Mouse (Mus musculus) kidney, embryonic 15.5 days (tissue): ENCODE data around the gene Psen2. TPM values are rescaled to one million over a fixed set of nuclear protein-coding genes. Genes with fewer than 3 reads are reported as not detected.

Experiments used
- ATAC-seq: fragments of 200-750 bp; cut with Nextera tagmentation; replicated peaks from 2 replicates; pipeline ENCODE4 v1.8.0; 2017; ENCODE audit warnings: moderate TSS enrichment; ENCODE audit not compliant: low FRiP score
- H3K27ac ChIP-seq: fragments of 300-500 bp; sonication (generic); 2 replicates; pipeline ENCODE4 v1.5.1; 2015; ENCODE audit warnings: mild to moderate bottlenecking, inconsistent platforms
- H3K27me3 ChIP-seq: fragments of 300-500 bp; sonication (generic); 2 replicates; pipeline ENCODE4 v1.6.1; 2015; ENCODE audit warnings: inconsistent platforms
- H3K36me3 ChIP-seq: fragments of 300-500 bp; sonication (generic); 2 replicates; pipeline ENCODE4 v1.6.1; 2015; ENCODE audit warnings: inconsistent platforms
- H3K4me1 ChIP-seq: fragments of 300-500 bp; sonication (generic); 2 replicates; pipeline ENCODE4 v1.6.1; 2015; ENCODE audit warnings: inconsistent platforms
- H3K4me2 ChIP-seq: fragments of 300-500 bp; sonication (generic); 2 replicates; pipeline ENCODE4 v1.6.1; 2015; ENCODE audit warnings: moderate library complexity, mild to moderate bottlenecking, inconsistent platforms
- H3K4me3 ChIP-seq: fragments of 300-500 bp; sonication (generic); replicated peaks from 2 replicates; pipeline ENCODE4 v1.5.1; 2015; ENCODE audit warnings: mild to moderate bottlenecking, inconsistent platforms
- H3K9ac ChIP-seq: fragments of 300-500 bp; sonication (generic); 2 replicates; pipeline ENCODE4 v1.6.1; 2015; ENCODE audit warnings: mild to moderate bottlenecking, inconsistent platforms
- H3K9me3 ChIP-seq: fragments of 300-500 bp; sonication (generic); replicated peaks from 2 replicates; pipeline ENCODE4 v1.6.1; 2016; ENCODE audit warnings: inconsistent platforms
- WGBS: fragments of 180-500 bp; shearing (Covaris S2); methylation state at CpG from one replicate; pipeline ENCODE4 v1.1.7; 2015; ENCODE audit warnings: mixed read lengths; 5-methylcytosine and 5-hydroxymethylcytosine counted together
- polyA plus RNA-seq: library from polyadenylated mRNA; unstranded; fragments of >200 nt; fragmentation: Nextera tagmentation; extraction: Ambion mirVana; gene quantifications from 2 replicates; pipeline ENCODE4 v1.2.1, GENCODE M21; 2015

The Psen2 gene
- polyA plus RNA-seq, 1 experiment from 2014 or later = 18.7 TPM

DNA sequence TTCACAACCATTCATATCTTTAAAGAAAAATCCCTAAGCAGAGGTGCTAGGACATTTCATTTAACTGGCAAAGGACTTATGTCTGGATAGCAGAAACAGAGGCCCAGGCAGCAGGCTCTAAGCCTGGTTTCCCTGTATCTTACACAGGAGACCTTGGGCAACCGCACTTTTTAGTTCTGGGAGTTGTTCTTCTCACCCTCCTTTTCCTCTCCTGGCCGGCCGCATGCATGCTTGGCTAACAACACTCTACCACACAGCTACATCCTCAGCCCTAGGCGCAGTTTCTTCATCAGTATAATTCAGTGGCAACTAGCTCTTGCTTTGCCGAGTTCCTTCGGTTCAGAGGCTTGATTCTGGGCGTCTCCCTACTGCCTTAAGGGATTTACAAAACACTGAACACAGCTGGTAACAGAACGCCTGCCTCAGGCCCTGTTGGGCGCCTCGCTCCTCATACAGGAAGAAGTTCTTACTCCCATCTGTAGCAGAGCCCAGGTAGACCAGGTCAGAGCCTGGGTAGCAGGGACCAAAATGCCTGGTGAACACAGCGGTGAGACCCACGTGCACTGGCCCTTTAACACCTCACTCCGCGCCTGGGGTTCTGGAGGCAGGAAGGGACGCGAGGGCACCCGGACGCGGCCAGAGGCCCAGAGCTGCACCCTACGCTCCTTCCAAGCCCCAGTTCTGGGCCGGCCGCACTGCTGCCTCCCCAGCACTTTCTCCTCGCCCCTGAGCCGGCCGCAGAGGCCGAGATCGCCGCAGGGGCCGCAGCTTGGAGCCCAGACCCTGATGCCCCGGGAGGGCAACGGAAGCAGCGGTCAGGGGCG lies 7.7 kb downstream of the Psen2 start:
- H3K4me1 ChIP-seq = peaks cover 28% of the 10 kb centered on the region
- H3K9ac ChIP-seq = peak overlapping the region; percentile 84
- peak overlapping the region; percentile 88 for H3K27ac ChIP-seq
- H3K9me3 ChIP-seq = no peaks in the 10 kb centered on the region
- H3K4me3 ChIP-seq = peak overlapping the region; percentile 94
- ATAC-seq = peak; percentile 74
- 2% methylated on average over 33 of the region's 33 CpGs for WGBS
- H3K27me3 ChIP-seq = no peaks in the 10 kb centered on the region
- peak overlapping the region; percentile 97 for H3K4me2 ChIP-seq
- H3K36me3 ChIP-seq = no peaks in the 10 kb centered on the region

- WGBS = 89% methylated on average over 5 of the region's 5 CpGs
Measured at GRCm38 (mm10) chr1:180254316-180254715, 8.9 kb downstream of the Psen2 start.

DNA sequence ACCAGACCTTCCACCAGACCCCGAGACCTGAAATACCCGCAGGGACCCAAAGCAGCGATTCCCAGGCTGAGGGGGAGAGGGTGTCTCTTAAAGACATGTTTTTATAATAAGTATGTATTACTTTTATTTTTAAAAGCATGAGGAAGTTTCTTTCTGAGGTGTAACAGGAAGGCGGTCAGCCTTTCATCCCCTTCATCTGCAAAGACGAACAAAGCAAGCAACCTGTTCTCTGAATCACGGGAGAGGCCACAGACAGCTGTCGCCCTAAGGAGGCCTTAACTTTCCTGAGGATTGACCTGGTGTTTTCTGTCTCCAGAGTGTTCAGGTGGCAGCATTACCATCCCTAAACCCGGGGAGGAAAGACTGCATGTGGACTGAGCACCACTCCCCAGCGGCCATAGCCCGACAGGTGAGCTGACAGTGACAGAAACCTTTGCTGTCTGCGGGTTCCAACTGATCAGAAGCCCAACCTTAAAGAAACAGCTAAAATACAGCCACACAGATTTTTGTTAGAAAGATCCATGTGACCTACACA lies 10.5 kb downstream of the Psen2 start:
- H3K36me3 ChIP-seq = no peaks in the 10 kb centered on the region
- no peak overlapping the region for H3K27ac ChIP-seq
- WGBS = 85% methylated on average over 11 of the region's 11 CpGs
- no peak overlapping the region for H3K4me3 ChIP-seq
- ATAC-seq = no peak
- H3K4me1 ChIP-seq = peaks cover 39% of the 10 kb centered on the region
- H3K27me3 ChIP-seq = no peaks in the 10 kb centered on the region
- no peak overlapping the region for H3K9ac ChIP-seq
- H3K4me2 ChIP-seq = no peak overlapping the region
- H3K9me3 ChIP-seq = no peaks in the 10 kb centered on the region

More at GRCm38 (mm10) chr1:180254316-180254715, 8.9 kb downstream of the Psen2 start:
- Histone ChIP-seq H3K4me2 (no peak overlapping the region), H3K9me3 (no peaks in the 10 kb centered on the region), H3K27ac (no peak overlapping the region), H3K27me3 (no peaks in the 10 kb centered on the region), H3K36me3 (no peaks in the 10 kb centered on the region), H3K9ac (no peak overlapping the region), H3K4me1 (peaks cover 39% of the 10 kb centered on the region), H3K4me3 (no peak overlapping the region)
- ATAC-seq = no peak

GRCm38 (mm10) chr1:180251176-180252048 lies 11.8 kb downstream of the Psen2 start:
- Histone ChIP-seq H3K27ac (no peak overlapping the region), H3K36me3 (no peaks in the 10 kb centered on the region), H3K4me2 (no peak overlapping the region), H3K4me3 (no peak overlapping the region), H3K9me3 (no peaks in the 10 kb centered on the region), H3K27me3 (no peaks in the 10 kb centered on the region), H3K9ac (no peak overlapping the region), H3K4me1 (peaks cover 32% of the 10 kb centered on the region)
- WGBS = 67% methylated on average over 10 of the region's 10 CpGs
- no peak for ATAC-seq

GRCm38 (mm10) chr1:180250441-180250830 lies 12.8 kb downstream of the Psen2 start:
- H3K36me3 ChIP-seq = 0 out of 2 replicates have a peak, but pooled peaks cover 4% of the 10 kb centered on the region
- 70% methylated on average over 8 of the region's 8 CpGs for WGBS
- H3K4me2 ChIP-seq = peak overlapping the region; percentile 47
- H3K9ac ChIP-seq = peak overlapping the region; percentile 16; the same call in 1 of the 2 replicates
- H3K4me3 ChIP-seq = no peak overlapping the region
- H3K27me3 ChIP-seq = no peaks in the 10 kb centered on the region
- peak overlapping the region; percentile 71 for H3K27ac ChIP-seq
- peaks cover 28% of the 10 kb centered on the region for H3K4me1 ChIP-seq
- H3K9me3 ChIP-seq = no peaks in the 10 kb centered on the region
- ATAC-seq = no peak

DNA sequence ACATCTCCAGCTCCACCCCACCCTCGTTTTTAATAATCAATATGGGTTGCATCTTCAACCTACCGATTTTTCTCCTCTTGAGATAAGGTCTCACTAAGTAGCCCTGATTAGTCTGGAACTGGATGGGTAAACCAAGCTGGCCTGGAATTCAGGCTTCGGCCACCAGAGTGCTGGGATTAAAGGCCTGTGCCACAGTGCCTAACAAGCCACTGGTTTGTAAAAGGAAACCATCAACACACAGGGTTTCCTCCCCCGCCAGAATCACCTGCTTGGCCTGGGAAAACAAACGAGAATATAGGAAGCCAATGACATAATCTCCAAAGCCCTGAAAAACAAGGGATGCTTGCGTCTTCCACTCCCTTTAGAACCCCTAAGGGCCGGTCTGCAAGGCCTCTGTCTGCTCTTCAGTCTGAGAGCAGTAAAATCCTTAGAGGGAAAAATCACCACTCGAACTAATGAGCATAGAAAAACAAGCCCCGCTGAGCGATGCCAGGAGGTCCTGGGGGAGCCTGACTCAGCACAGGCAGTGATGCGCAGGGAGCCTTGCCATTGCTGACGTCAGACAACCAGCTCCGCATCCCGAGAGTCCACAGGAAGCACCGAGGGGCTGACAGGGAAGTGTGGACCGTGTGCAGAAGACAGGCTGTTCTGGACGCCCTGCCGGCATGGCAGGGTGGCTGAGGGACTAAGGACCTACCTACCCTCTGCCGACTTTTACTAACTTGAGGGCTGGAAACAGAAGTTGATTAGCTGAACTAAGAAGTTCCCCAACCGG lies 13.4 kb downstream of the Psen2 start:
- no peaks in the 10 kb centered on the region for H3K9me3 ChIP-seq
- H3K4me2 ChIP-seq = peak overlapping the region; percentile 47
- 14% methylated on average over 20 of the region's 20 CpGs for WGBS
- peak; percentile 80 for ATAC-seq
- peaks cover 22% of the 10 kb centered on the region for H3K4me1 ChIP-seq
- 0 out of 2 replicates have a peak, but pooled peaks cover 9% of the 10 kb centered on the region for H3K36me3 ChIP-seq
- peak overlapping the region; percentile 9; the same call in 1 of the 2 replicates for H3K4me3 ChIP-seq
- no peaks in the 10 kb centered on the region for H3K27me3 ChIP-seq
- H3K9ac ChIP-seq = peak overlapping the region; percentile 16; the same call in 1 of the 2 replicates
- peak overlapping the region; percentile 71 for H3K27ac ChIP-seq

GRCm38 (mm10) chr1:180248593-180249146 lies 14.6 kb downstream of the Psen2 start:
- Histone ChIP-seq H3K27me3 (no peaks in the 10 kb centered on the region), H3K4me3 (no peak overlapping the region), H3K4me2 (no peak overlapping the region), H3K27ac (no peak overlapping the region), H3K9ac (no peak overlapping the region), H3K4me1 (peaks cover 14% of the 10 kb centered on the region), H3K9me3 (no peaks in the 10 kb centered on the region), H3K36me3 (peaks cover 9% of the 10 kb centered on the region; the same call in 1 of the 2 replicates)
- ATAC-seq = no peak
- WGBS = 74% methylated on average over 7 of the region's 7 CpGs

- WGBS = 92% methylated on average over 7 of the region's 7 CpGs
- H3K9ac ChIP-seq = no peak overlapping the region
- peaks cover 11% of the 10 kb centered on the region; the same call in 1 of the 2 replicates for H3K36me3 ChIP-seq
- no peak overlapping the region for H3K27ac ChIP-seq
- no peaks in the 10 kb centered on the region for H3K27me3 ChIP-seq
- H3K4me3 ChIP-seq = no peak overlapping the region
- no peak overlapping the region for H3K4me2 ChIP-seq
- no peaks in the 10 kb centered on the region for H3K9me3 ChIP-seq
- ATAC-seq = no peak
- peaks cover 11% of the 10 kb centered on the region for H3K4me1 ChIP-seq
Measured at GRCm38 (mm10) chr1:180247901-180248300, 15.3 kb downstream of the Psen2 start.

DNA sequence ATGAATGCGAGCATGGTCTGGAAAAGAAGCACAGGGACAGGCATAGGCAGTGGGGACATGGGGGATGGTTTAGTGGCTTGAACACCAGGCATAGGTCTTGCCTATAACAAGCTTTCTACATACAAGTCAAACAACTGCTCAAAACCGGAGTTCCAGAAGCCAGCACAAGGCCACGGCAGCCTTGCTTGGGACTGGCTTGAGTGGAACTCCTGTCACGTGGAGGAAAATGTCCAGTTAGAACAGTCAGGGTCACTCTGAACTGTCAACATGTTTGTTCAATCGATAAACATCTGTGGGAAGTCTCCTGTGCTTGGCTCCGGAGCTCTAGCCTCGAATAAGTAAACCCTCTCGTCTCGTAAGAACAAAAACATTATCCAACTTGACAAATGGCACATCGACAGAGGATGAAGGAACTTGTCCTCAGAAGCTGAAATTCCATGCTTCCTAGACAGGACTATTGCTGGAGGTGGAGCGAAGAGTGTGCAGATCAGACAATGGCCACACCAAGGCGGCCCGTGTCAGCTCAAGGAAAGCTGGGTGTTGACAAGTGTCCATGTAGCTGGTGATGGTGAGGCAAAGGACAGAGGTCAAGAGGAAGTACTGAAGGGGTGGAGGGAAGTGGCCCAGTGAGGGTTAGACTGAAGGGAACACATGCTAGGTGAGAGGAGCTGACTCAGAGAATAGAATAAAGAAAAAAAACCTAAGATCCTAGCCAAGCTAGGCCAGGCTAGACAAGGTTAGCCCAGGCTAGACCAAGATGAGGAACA lies 17.3 kb downstream of the Psen2 start:
- no peak overlapping the region for H3K4me3 ChIP-seq
- no peak overlapping the region for H3K4me2 ChIP-seq
- no peak overlapping the region for H3K9ac ChIP-seq
- H3K27me3 ChIP-seq = no peaks in the 10 kb centered on the region
- H3K27ac ChIP-seq = no peak overlapping the region
- no peak for ATAC-seq
- peaks cover 11% of the 10 kb centered on the region; the same call in 1 of the 2 replicates for H3K36me3 ChIP-seq
- peaks cover 11% of the 10 kb centered on the region for H3K4me1 ChIP-seq
- WGBS = 76% methylated on average over 13 of the region's 13 CpGs
- no peaks in the 10 kb centered on the region for H3K9me3 ChIP-seq

- Histone ChIP-seq H3K4me3 (no peak overlapping the region), H3K4me1 (peaks cover 8% of the 10 kb centered on the region), H3K9me3 (0 out of 2 replicates have a peak, but pooled peaks cover 5% of the 10 kb centered on the region), H3K27me3 (no peaks in the 10 kb centered on the region), H3K36me3 (peaks cover 16% of the 10 kb centered on the region), H3K9ac (no peak overlapping the region), H3K27ac (no peak overlapping the region), H3K4me2 (no peak overlapping the region)
- 54% methylated on average over 3 of the region's 3 CpGs for WGBS
- no peak; the same call in 1 of the 2 replicates for ATAC-seq
Measured at GRCm38 (mm10) chr1:180231729-180232128, 31.5 kb downstream of the Psen2 start.
